Mouse (Mus musculus) small intestine, adult 10 weeks (tissue): ENCODE measurements around the gene Ugt1a10. TPM values are rescaled to one million over a fixed set of nuclear protein-coding genes. Genes with fewer than 3 reads are reported as not detected.

ENCODE experiments used
- polyA plus RNA-seq: library from polyadenylated mRNA; stranded (reverse); fragments of 350-450 nt; fragmentation: Illumina TruSeq; extraction: RNeasy Lipid Tissue Mini Kit (QIAGEN cat#74804); gene quantifications from one replicate; pipeline ENCODE4 v1.2.3, GENCODE M21; 2014; ENCODE audit warnings: low replicate concordance

The Ugt1a10 gene
- not detected for polyA plus RNA-seq

GRCm38 (mm10) chr1:88055088-88055487 lies at the start of gene Ugt1a10:
Gene Ugt1a10, plus strand, starts transcription at chr1:88055388.

GRCm38 (mm10) chr1:88008211-88008697 lies 46.9 kb upstream of the Ugt1a10 start, which contains the start of gene Usp40:
Gene Usp40, minus strand, starts transcription at chr1:88008551.

GRCm38 (mm10) chr1:88070495-88070894 lies 15.3 kb downstream of the Ugt1a10 start, which contains the start of gene Ugt1a9:
Gene Ugt1a9, plus strand, starts transcription at chr1:88070800.

GRCm38 (mm10) chr1:88087513-88087912 lies 32.3 kb downstream of the Ugt1a10 start, which contains the start of gene Ugt1a8:
Gene Ugt1a8, plus strand, starts transcription at chr1:88087813.

GRCm38 (mm10) chr1:88094941-88095492 lies 39.8 kb downstream of the Ugt1a10 start, which contains the start of gene Ugt1a7c:
Gene Ugt1a7c, plus strand, starts transcription at chr1:88095062.

GRCm38 (mm10) chr1:88103019-88103418 lies 47.8 kb downstream of the Ugt1a10 start, which contains the start of gene Ugt1a6b:
Gene Ugt1a6b, plus strand, starts transcription at chr1:88103252.

GRCm38 (mm10) chr1:88134457-88135011 lies 79.3 kb downstream of the Ugt1a10 start, which contains the start of gene Ugt1a6a:
Gene Ugt1a6a, plus strand, starts transcription at chr1:88134809.

GRCm38 (mm10) chr1:88165711-88166110 lies 110.5 kb downstream of the Ugt1a10 start, which contains the start of gene Ugt1a5:
Gene Ugt1a5, plus strand, starts transcription at chr1:88166012.

GRCm38 (mm10) chr1:88200456-88200855 lies 145.3 kb downstream of the Ugt1a10 start, which contains the start of gene Ugt1a2:
Gene Ugt1a2, plus strand, starts transcription at chr1:88200601.

GRCm38 (mm10) chr1:88205294-88205922 lies 150.2 kb downstream of the Ugt1a10 start, which contains the start of gene Dnajb3:
Gene Dnajb3, minus strand, starts transcription at chr1:88205782.

GRCm38 (mm10) chr1:88211812-88212211 lies 156.6 kb downstream of the Ugt1a10 start, which contains the start of gene Ugt1a1:
Gene Ugt1a1, plus strand, starts transcription at chr1:88211959.

GRCm38 (mm10) chr1:88226670-88227379 lies 171.6 kb downstream of the Ugt1a10 start, which contains the start of gene Mroh2a:
Gene Mroh2a, plus strand, starts transcription at chr1:88226986.

Other genes with a start within 250 kb of the Ugt1a10 start
- 43.5 TPM for gene Dgkd, start 202.1 kb upstream of the Ugt1a10 start, polyA plus RNA-seq
- gene Usp40, start 46.8 kb upstream of the Ugt1a10 start, polyA plus RNA-seq: 54.1 TPM
- 145 TPM for gene Ugt1a9, start 15.4 kb downstream of the Ugt1a10 start, polyA plus RNA-seq
- not detected for gene Ugt1a8, start 32.4 kb downstream of the Ugt1a10 start, polyA plus RNA-seq
- gene Ugt1a7c, start 39.7 kb downstream of the Ugt1a10 start, polyA plus RNA-seq: 778 TPM
- gene Ugt1a6b, start 47.9 kb downstream of the Ugt1a10 start, polyA plus RNA-seq: 0.71 TPM
- gene Ugt1a6a, start 79.4 kb downstream of the Ugt1a10 start, polyA plus RNA-seq: 29.6 TPM
- 1.3 TPM for gene Ugt1a5, start 110.6 kb downstream of the Ugt1a10 start, polyA plus RNA-seq
- 2.4 TPM for gene Ugt1a2, start 145.2 kb downstream of the Ugt1a10 start, polyA plus RNA-seq
- 1.6 TPM for gene Dnajb3, start 150.4 kb downstream of the Ugt1a10 start, polyA plus RNA-seq
- 219 TPM for gene Ugt1a1, start 156.6 kb downstream of the Ugt1a10 start, polyA plus RNA-seq
- gene Mroh2a, start 171.6 kb downstream of the Ugt1a10 start, polyA plus RNA-seq: 0.11 TPM
- 67.5 TPM for gene Hjurp, start 222.2 kb downstream of the Ugt1a10 start, polyA plus RNA-seq
- not detected for gene Trpm8, start 222.3 kb downstream of the Ugt1a10 start, polyA plus RNA-seq